In the genomic region with DNA sequence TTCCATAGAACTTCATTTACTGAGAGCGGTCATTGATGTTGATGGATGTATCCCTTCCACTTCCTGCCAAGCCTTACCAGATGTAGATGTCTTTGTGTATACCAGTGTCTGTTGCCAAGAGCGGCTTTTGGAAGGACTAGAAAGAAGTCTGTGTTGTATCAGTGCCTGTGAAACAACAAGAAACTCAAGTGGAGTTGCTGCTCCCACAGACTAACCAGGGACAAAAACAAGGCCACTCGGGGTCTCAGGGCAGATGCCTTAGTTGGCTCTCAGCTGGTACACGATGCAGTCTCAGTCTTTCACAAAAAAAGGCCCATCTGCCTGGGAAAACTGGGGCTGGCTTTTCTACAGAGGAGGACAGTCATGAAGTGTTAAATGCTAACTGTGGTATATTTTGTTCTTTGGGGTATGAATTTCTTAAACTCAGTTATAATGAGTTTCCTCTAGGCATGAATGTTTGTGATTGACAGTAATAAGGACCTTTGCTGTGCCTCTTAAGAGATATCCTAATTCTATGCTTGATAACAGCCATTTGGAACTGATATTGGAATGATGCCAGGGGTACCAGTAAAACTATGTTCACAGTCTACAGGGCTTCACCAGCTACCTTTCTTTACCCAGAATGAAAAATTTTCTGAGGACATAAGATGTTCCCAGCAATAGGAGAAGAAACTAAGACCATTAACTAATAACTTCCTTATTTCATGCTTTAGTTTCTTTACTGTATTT, we compare ENCODE assay signal across 13 mouse cellular contexts.
DNase-seq lines count a peak whose midpoint lies in the region; ATAC-seq and TF ChIP-seq lines count a peak whose summit lies in the region.
"Had no signal": no experiment of that assay in that cellular context is flagged by ENCODE, and none has a peak within 500 bp of the region (broad histone marks: within the 10 kb centered on the region; RNA-seq: fewer than 3 reads in every experiment).

No protein-coding gene starts in this region.

- no peak overlapping the region for H3K9ac ChIP-seq in heart, embryonic 13.5 days
- no peak overlapping the region for H3K9ac ChIP-seq in limb, embryonic 14.5 days (ENCODE audit: low read depth, low read length, severe bottlenecking)
- H3K9ac ChIP-seq: embryonic facial prominence, embryonic 15.5 days; liver, postnatal 0 days had no signal

- H3K9me3 ChIP-seq in heart, embryonic 13.5 days = no peaks in the 10 kb centered on the region
- no peaks in the 10 kb centered on the region for H3K9me3 ChIP-seq in limb, embryonic 14.5 days (ENCODE audit: control insufficient read depth, low read length)
- no peaks in the 10 kb centered on the region for H3K9me3 ChIP-seq in limb, embryonic 10.5 days (replicated peaks)
- H3K9me3 ChIP-seq: embryonic facial prominence, embryonic 15.5 days had no signal

- H3K4me3 ChIP-seq in heart, embryonic 13.5 days = no peak overlapping the region
- H3K4me3 ChIP-seq in limb, embryonic 14.5 days (replicated peaks; ENCODE audit: low read length) = no peak overlapping the region
- no peak overlapping the region for H3K4me3 ChIP-seq in limb, embryonic 10.5 days
- H3K4me3 ChIP-seq: embryonic facial prominence, embryonic 15.5 days had no signal

- TF ChIP-seq CTCF in brain, embryonic 14.5 days (IDR thresholded peaks at IDR 0.05; ENCODE audit: borderline replicate concordance, extremely low read depth, insufficient read depth, insufficient read length) = no peak

- no peak for ATAC-seq in heart, embryonic 13.5 days (ENCODE audit: extremely low read depth, insufficient number of reproducible peaks, low FRiP score, low TSS enrichment)
- no peak for ATAC-seq in limb, embryonic 14.5 days (ENCODE audit: low FRiP score, low read depth)
- ATAC-seq: inflammation-experienced regulatory T-cells, adult 6 months; liver, postnatal 0 days had no signal

- peaks cover 12% of the 10 kb centered on the region for H3K4me1 ChIP-seq in heart, embryonic 13.5 days
- no peaks in the 10 kb centered on the region for H3K4me1 ChIP-seq in limb, embryonic 14.5 days (ENCODE audit: control insufficient read depth, insufficient read depth, low read length)
- peaks cover 9% of the 10 kb centered on the region for H3K4me1 ChIP-seq in limb, embryonic 10.5 days
- H3K4me1 ChIP-seq: embryonic facial prominence, embryonic 15.5 days had no signal

- no peak for TF ChIP-seq POLR2A in limb, embryonic 14.5 days (IDR thresholded peaks at IDR 0.05; ENCODE audit: borderline replicate concordance, extremely low read depth, insufficient read depth, insufficient read length)
- TF ChIP-seq POLR2A in brain, embryonic 14.5 days (IDR thresholded peaks at IDR 0.05; ENCODE audit: borderline replicate concordance, extremely low read depth, insufficient read depth, insufficient read length, poor library complexity, severe bottlenecking) = no peak

- no peaks in the 10 kb centered on the region for H3K36me3 ChIP-seq in heart, embryonic 13.5 days
- no peaks in the 10 kb centered on the region for H3K36me3 ChIP-seq in limb, embryonic 14.5 days (ENCODE audit: control insufficient read depth, insufficient read depth, low read length)
- no peaks in the 10 kb centered on the region for H3K36me3 ChIP-seq in limb, embryonic 10.5 days
- H3K36me3 ChIP-seq: embryonic facial prominence, embryonic 15.5 days had no signal

- WGBS in heart, embryonic 13.5 days = 44% methylated on average over 4 of the region's 4 CpGs
- 81% methylated on average over 4 of the region's 4 CpGs for WGBS in limb, embryonic 14.5 days
- 82% methylated on average over 4 of the region's 4 CpGs for WGBS in limb, embryonic 10.5 days

- H3K27ac ChIP-seq in heart, embryonic 13.5 days (replicated peaks) = 0 out of 2 replicates have a peak overlapping the region, but pooled peaks have one; percentile 34
- H3K27ac ChIP-seq in limb, embryonic 14.5 days (replicated peaks; ENCODE audit: low read depth, low read length) = no peak overlapping the region
- H3K27ac ChIP-seq in limb, embryonic 10.5 days = no peak overlapping the region
- H3K27ac ChIP-seq: embryonic facial prominence, embryonic 15.5 days had no signal

- intact Hi-C loops in heart, postnatal 25 days (cut with DNase I) = loop anchor here (10.0 kb wide), 2 partner anchors 80 to 320 kb away; a partner anchor contains a TSS
- intact Hi-C loops in gastrocnemius, postnatal 14 days (cut with DNase I; ENCODE audit: low total_unique reads) = no loop called here

- DNase-seq in heart, postnatal 25 days (ENCODE audit: low spot score) = no peak
- peak; percentile 15 for DNase-seq in limb, embryonic 14.5 days (ENCODE audit: low spot score)
- DNase-seq in limb, embryonic 10.5 days (ENCODE audit: low spot score) = no peak
- DNase-seq in brain, embryonic 14.5 days (ENCODE audit: low read depth) = peak; percentile 55
- peak; percentile 69 for DNase-seq in lung, postnatal 36 days
- no peak for DNase-seq in embryo, embryonic 11 days
- no peak for DNase-seq in gastrocnemius, postnatal 14 days
- DNase-seq: cerebellum, postnatal 36 days; liver, postnatal 0 days had no signal

- H3K4me2 ChIP-seq in heart, embryonic 13.5 days = no peak overlapping the region
- H3K4me2 ChIP-seq in limb, embryonic 14.5 days (replicated peaks; ENCODE audit: low read depth, low read length, severe bottlenecking) = no peak overlapping the region
- H3K4me2 ChIP-seq: embryonic facial prominence, embryonic 15.5 days; heart, embryonic 11.5 days had no signal

- H3K27me3 ChIP-seq in heart, embryonic 13.5 days (replicated peaks) = no peaks in the 10 kb centered on the region
- no peaks in the 10 kb centered on the region for H3K27me3 ChIP-seq in limb, embryonic 14.5 days (ENCODE audit: control insufficient read depth, insufficient read depth, low read length)
- H3K27me3 ChIP-seq in limb, embryonic 10.5 days (ENCODE audit: low read depth, poor library complexity, severe bottlenecking) = no peaks in the 10 kb centered on the region
- H3K27me3 ChIP-seq: embryonic facial prominence, embryonic 15.5 days had no signal

Comparison
In these comparisons a context has a peak if more than half of its experiments do, and no peak if none do; other contexts are left out.
1. DNase-seq: peak in limb, embryonic 14.5 days (single experiment), brain, embryonic 14.5 days (single experiment) and lung, postnatal 36 days (single experiment); none in heart, postnatal 25 days (single experiment), limb, embryonic 10.5 days (single experiment), embryo, embryonic 11 days (single experiment) and gastrocnemius, postnatal 14 days (single experiment).